Mouse (Mus musculus) kidney, adult 8-10 months (tissue): Measurements from ENCODE around the gene Smurf2.

Experiments
- DNase-seq, 2 experiments: peaks; one replicate each; pipeline ENCODE4 v3.0.0; 2022

The Smurf2 gene

DNA sequence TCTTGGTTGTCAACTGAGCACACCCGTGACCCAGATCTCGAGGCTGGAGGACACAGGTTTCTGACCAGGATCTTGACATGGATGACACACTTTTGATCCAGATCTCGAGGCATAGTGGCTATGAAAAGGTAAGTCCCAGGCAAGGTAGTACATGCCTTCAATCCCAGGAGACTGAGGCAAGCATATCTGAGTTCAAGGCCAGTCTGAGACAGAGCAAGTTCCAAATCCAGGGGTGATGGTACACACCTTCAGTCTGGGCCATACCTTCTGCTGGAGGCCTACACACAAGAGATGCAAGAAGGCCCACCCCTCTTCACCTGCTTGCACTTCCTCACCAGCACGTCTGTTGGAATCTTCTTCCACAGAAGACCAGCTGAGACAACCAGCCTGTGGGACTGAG, 14.8 kb downstream of the Smurf2 start:
- DNase-seq, result no peak

DNA sequence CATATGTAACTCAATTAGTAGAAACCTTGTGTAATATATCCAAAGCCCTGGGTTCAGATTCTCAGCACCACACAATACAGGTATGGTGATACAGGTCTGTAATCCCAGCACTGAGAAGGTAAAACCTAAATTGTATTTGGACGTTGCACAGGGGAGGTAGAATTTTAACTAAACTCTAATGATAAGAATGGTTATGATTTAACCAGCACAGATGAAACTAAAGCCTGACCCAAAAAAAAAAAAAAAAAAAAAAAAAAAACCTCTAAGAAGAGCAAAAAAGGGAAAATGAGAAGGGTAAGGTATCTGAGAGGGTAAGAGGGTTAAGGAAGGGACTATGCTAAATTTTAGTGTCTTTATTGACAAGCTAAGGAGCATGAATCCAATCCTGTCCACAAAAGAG, 20.7 kb downstream of the Smurf2 start:
- no peak for DNase-seq

DNA sequence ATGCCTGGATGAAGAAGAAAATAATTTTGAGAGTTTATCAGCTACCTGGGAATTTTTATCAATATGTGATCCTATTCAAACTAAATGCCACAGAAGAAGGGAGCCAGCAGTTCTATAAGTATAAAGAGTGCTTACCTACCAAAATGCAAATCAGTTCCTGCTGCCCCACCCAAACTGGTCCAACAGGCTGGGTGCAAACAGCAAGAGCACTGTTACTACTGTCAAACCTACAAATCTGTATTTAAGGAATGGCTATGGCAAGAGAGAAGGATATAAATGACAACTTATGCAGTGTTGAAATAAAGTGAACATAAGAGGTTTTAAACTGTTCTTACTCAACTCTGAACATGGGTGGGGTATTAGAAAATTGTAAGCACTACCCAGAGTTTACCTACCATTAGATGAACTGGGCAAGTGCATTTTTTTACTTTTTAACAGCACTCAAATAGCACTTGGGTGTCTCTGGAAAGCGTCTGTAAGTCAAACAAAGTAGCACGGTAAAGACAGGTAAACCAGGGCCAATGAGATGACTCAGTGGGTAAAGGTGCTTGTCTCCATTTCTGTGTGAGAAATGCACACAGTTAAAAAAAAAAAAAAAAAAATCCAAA, 23.9 kb downstream of the Smurf2 start:
- no peak for DNase-seq

DNA sequence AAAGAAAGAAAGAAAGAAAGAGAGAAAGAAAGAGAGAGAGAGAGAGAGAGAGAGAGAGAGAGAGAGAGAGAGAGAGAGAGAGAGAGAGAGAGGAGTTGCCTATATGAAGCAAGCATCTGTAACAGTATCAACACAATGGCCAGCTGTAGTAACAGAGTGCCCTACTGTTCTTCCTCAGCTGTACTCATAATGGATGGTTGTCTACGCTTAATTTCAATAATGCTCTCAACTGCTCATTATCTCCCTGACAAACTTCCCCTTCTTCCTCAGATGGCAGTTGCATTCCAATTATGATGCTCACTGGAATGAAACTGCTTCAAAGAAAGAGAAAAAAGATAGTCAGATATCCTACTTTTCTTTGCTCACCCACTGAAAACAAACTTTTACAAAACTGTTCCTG, 36.9 kb downstream of the Smurf2 start:
- DNase-seq, result no peak

DNA sequence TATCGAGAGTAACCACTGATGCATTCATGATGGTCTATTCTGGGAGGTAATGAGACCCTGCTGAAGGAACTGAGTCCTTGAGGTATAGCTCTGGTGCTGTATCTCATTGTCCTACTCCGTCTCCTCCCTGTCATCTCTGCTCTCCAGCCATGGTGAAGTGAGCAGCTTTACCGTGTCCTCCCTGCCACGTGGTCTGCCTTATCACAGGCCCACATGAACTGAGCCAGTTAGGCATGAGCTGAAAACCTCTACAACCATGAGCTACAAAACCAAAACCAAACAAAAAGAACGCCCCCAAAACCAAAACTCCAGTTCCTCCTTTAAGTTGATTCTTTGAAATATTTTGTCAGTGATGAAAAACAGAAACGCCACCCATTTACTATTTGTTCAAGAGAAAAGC, 47.9 kb downstream of the Smurf2 start:
- DNase-seq, result no peak

DNA sequence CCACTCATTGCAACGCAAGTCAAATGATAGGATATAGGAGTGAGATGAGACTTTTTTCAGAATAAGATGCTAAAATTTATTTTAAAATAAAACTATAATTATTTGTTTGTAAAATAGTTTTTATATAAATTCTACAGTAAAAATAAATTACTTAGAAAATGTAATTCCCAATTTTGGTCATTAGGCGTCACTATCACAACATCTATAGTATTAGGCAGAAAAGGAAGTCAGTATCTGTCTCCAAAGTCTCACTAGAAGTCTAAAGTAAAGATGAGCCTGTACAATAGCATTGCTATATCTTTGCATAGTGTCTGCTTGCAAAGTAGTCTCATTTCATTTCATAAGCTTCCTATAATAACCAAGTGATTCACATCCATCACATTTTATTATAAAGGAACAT, 69.1 kb downstream of the Smurf2 start:
- no peak for DNase-seq

DNA sequence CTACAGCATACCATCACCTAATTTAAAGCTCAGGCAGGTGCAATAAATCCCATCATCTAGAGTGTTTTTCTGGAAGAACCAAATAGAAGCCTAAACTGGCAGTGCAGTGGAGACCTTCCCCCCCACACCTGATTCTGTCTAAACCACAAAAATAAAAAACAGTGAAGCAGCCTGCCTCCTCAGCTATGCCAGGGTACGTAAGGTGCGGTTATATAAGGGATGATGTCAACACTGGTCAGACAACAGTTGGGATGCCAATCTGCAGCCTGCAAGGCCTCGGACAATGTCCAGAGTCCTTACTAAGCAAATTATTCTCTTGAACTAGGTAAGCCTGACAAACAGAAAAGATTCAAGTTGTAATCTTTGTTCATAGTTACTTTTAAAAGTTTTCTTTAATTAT, 78.5 kb downstream of the Smurf2 start:
- peak; percentile 30 to 62 for DNase-seq

DNA sequence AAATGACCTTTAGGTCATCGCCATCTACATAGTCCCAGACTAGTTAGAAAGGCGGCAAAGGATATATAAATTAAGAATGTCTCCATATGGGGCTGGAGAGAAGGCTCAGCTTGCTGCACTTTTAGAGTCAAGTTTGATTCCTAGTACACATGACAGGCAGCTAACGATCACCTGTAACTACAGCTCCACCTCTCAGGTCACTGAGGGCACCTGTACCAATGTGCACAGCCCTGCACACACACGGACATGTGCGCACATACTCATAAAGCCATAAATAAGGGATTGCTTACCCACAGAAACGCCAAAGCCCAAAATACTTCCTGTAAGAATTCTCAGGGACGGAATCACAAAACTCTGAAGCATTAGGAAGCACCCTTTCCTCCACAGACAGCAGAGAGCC, 92.4 kb downstream of the Smurf2 start:
- no peak for DNase-seq

DNA sequence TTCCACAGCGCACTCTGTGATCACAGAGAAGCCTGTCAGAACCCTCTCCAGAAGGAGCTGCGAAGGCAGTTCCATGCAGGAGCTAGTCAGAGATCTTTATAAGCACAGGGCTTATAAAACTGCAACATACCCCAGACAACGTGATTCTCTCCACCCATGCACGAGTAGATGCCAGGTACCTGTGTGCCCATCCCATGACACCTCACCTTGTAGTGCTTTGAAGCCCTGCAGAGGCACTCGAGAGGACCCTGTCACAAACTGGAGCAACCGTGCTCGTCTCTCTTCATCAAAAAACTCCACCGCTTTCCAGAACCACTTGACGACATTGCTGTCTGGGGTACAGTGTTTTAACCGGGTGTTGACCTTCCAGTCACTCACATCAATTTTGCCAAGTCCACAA, 96.1 kb downstream of the Smurf2 start:
- no peak for DNase-seq

DNA sequence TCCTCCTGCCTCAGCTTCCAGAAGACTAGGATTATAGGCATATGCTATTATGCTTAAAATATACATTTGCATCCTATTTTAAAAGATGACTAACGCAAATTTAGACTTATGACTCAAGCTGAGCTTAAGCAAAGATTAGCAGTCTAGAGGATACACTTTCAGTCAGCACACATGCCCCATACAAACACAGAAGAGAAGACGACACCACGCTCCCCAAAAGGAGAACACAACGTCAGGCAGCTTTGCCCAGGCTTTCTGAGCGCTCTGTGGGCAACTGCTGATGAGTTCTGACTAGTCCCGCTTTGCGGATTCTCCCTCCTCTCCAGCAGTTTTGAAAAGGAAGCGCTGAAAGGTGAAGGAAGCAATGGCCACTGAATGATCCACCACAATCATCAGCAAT, 96.8 kb downstream of the Smurf2 start:
- DNase-seq, result no peak

DNA sequence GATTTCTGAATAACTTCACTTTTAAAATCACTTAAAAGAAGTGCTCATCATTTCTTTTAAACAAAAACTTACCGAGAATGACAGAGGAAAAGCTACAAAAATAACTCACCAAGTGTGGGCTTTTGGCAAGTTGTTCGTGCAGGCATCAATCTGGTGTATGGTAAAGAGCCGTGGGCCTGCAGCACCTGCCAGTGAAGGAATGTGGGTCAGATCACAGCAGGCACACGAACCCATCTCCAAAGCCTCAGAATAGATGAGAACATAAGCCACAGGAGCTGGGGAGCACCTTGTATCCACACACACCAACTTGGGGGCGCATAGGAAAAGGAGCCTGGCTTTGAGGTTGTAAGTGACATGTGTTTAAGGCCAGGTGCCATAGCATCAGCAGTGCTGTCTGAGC, 97.6 kb downstream of the Smurf2 start:
- DNase-seq, result no peak

DNA sequence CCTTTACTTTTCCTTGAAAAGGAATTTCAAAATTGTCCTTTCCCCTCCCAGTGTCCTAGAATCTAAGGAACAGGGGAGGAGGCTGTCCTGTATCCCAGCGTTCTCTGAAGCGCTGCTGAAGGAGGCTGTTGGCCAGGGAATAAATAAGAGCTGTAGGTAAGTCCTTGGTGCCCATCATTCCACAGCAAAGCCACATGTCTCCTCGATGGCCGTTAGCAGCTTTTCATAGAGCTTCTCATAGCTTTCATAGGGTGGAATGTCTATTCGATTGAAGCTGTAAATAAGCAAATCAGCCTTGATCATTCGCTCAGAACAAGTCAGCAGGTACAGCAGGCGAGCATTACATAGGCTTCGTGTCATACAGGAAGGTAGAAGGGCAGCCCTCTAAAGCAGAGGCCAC, 98.0 kb downstream of the Smurf2 start:
- DNase-seq, result no peak

DNA sequence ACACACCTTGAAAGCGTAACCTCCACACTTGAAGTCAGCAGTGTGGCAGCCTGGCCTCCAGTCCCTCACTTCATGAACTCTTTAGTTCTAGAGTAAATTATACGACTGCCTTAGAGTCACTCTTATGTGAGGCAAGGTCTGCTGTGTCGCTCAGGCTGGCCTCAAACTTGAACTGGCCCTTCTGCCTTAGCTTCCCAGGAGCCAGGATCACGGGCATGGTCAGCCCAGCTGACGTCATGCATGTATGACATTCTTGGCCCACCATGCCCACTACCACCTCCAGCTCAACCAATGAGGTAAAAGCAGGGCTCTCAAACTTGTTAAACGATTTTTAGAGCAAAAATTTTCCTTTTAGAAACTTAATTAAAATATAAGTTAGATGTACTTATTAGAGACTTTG, 99.1 kb downstream of the Smurf2 start:
- no peak for DNase-seq

DNA sequence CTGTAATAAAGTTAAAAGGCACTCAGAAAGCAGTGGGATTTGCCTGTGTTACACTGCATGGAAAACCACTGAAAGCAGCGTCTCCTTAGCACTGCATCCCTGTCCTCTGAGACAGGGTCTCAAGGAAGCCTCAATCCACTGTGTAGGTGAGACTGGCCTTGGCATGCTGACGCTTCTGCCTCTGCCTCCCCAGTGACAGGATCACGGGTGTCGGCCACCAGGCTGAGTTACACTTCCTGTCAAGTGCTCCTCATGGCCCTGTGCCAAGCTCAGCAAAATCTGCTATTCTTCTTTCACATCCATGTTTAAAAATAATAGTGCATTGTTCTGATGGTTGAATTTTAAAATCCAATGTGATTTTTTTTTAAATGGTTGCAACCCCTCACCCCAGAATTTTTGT, 99.5 kb downstream of the Smurf2 start:
- DNase-seq, result peak; percentile 64 to 68

DNA sequence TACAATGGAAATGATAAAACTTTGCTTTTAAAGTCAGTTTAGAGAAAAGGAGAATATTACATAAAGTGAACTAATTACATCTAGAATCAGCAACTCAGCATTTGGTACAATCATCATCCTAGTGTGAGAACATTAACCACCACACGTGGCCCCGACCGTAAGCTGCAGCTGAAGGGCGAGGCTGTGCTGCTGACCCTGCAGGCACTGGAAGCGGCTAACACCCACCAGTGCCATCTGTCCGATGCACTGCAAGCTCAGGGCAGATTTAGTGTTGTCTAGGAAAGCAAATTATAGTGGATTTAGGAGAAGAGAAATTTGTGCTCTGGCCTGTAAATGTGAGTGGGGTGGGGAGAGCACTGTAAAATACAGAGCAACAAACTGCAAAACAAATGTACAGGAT, 100.3 kb downstream of the Smurf2 start:
- peak in 1 of 2 experiments; percentile 19 for DNase-seq

DNA sequence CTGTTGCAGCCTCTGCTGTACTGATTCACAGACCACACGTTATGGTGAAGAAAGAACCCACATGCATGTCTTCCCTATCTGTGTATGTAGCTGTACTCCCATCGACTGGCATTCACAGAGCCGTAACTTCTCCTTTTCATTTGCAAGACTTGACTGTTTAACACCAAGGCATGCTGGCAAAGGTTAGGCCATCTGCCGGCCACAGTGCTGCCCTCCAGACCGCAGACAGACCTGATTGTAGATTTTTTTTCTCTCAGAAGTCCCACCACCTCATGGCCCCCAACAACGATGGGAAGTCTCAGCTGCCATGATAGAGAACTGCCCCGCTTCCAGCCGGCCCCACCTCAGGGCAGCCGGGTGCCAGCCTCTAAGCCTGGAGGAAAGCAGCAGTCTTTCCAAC, 100.9 kb downstream of the Smurf2 start:
- DNase-seq, result no peak

DNA sequence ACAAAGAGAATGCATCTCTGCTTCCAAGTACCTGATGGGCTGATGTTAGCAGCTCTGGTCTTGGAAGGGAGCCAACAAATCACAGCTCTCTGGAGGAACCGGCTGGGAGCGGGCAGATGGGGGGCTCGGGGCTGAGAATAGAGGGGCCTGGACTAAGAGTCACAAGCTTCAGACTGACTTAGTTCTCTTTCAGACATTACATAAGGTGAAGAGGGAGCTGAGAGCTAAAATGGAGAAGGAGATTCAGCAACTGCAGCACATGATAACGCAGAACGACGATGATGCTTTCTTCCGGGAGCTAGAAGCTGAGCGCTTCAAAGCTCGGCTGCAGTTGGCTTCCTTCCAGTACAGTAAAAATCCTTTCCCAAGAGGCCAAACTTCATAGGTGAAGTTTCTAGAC, 102.2 kb downstream of the Smurf2 start:
- peak; percentile 36 to 44 for DNase-seq

DNA sequence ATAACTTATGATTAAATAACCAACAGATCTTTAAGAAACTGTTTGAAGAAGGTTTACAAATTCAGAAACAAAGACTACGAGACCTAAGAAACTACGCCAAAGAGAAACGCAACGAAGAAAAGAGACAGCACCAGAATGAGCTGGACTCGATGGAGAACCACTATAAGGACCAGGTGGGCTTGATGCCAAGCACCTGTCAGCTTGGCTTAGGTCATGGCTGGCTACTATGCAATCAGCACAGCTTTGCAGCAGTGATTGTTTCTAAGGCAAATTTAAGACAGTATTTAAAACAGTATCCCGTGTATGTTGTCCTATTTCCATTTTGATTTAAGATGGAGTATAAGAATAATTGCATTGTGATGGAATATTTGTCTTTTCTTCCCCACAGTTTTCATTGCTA, 102.7 kb downstream of the Smurf2 start:
- DNase-seq, result no peak

DNA sequence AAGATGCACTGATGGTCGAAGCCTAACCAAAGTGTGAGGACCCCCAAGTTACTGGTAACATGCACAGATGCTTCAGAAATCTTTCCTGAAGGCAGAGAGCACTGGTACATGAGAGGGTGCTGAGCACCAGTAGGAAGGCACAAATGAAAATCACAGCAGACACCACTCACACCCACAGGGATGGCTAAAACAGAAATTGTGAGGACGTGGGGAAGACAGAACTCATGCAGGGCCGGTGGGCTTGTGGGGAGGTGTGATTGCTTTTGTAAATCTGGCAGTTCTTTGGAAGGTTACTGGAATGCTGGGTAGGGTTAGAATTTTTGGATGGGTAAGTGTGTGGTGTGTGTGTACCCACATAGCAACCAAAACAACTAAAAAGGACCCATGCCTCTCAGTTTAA, 103.4 kb downstream of the Smurf2 start:
- no peak for DNase-seq

DNA sequence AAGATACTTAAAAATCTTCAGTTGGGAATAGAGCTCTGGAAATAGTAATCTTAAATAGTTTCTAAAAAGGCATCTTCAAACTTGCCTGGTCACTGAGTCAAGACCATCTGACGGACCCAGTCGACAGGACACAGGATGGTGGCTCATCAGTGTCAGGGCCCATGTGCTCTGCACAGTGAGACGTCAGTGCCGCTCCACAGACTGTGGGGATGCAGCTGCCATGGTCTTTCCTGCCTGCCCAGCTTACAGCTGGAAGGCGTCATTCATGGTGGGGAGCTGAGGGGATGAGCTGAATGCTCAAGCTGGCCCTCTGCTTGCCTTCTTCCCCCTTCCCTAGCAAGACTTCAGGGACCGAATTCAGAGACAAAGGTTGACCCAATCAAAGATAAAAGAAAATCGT, 104.2 kb downstream of the Smurf2 start:
- no peak for DNase-seq

DNA sequence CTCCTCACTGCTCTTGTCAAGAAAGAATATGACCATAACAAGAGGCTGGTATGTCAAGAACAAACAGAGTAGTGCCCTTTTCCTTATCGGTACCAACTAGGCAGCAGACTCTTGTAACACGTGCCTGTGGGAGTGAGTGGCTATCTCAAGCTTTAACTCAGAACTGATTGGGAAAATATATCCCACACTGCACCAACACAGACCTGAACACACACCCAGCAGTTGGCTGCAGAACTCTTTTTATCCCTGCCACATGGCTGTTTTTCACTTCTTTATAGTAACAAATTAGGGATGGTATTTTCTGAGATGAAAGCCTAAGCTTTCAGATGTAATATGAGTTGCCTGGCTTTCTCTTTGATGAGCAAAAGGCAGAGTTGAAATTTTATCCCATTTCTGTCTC, 104.8 kb downstream of the Smurf2 start:
- no peak for DNase-seq

DNA sequence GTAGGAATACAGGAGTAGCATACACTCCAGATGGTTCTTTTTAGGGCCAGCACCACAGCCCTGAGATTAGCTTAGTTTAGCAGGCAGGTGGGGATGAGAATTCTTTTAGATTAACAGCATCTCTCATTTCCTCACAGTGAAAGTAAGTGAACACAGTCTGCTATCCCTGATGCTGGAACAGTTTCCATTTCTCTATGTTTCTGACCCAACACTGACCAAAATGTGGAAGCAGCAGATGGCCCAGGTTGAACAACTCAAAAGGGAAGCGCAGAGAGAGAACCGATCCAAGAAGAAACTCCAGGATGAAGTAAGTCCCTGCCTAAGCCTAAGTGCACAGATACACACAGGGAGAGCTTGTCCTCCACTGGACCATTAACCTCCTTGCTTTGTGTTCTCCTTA, 105.2 kb downstream of the Smurf2 start:
- no peak for DNase-seq

DNA sequence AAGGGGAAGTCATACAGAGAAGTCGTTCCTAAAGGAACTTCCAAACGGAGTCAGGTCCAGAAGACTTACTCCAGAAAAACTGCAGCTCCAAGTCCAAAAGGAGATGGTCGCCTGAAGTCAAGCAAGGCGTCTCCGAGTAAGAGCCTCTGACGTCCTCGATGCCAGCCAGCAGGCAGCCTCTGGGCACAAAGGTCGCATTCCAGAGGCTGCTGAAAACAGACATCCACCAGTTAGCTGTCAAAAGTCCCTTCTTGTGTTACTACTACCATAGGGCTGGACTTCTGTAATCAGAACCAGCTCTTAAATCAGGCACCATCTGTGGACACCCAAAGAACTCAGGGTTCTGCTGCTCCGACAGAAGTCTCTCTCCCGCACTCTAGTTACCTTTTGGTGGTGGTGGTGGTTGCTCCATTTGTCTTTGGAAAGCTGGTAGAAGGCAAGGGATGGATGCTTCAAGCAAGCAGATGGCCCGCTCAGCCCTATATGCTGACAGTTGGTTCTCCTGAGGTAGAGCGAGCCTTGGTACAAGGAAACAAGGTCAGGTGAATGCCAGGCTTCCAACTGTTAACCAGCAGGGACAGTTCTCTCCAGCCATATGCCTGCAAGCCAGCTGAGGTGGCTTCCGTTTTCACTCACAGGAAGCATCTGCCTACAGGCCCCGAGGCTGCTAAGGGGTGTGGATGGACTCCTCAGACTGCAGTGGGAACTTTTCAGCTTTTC, 105.8 kb downstream of the Smurf2 start:
- peak; percentile 68 to 76 for DNase-seq

DNA sequence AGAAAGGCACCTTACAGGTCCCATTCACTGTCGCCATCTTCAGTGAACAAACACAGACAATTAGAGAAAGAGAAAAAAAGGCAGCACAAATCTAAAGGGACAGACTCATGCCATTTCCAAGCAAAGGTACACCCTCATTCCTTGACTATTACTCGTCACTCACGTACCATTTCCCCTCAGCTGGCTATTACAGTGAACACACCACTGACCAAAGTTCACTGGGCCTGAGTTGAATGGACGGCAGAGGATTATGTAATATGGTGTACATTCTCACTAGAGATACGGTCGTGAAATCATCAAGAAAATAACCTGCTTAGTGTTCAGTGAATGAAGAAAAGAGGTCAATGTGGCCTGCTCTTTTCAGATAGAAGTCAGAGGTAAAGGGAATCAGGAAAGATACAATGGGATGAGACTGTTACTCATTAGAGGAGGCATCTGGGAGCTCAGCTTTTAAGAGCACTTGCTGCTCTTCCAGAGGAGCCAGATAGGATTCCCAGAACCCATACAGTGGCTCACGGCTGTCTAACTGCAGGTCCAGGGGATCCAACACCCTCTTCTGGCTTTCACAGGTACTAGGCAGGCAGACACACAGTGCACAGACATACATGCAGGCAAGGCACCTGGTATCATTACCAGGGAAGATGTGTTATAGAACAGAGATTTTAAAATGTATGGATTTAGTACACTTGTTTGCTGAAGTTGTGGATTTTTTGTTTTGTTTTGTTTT, 107.9 kb downstream of the Smurf2 start:
- peak; percentile 39 to 67 for DNase-seq
